Mouse (Mus musculus) heart, adult 2 months (tissue): ENCODE data around the gene Trp53i11. TPM values are rescaled to one million over a fixed set of nuclear protein-coding genes. Genes with fewer than 3 reads are reported as not detected.
A peak's percentile ranks its signal among the peaks of the same experiment; 100 is the strongest.

Experiments
- DNase-seq, 2 experiments: peaks; one replicate each; pipeline ENCODE4 v3.0.0; 2021
- H3K27ac ChIP-seq: fragments of 200-600 bp; 2 replicates; pipeline ENCODE4 v1.8.1; 2022
- H3K27me3 ChIP-seq: fragments of 200-500 bp; 2 replicates; pipeline ENCODE4 v1.6.1; 2012; ENCODE audit warnings: mild to moderate bottlenecking, low read length, inconsistent platforms, mixed read lengths; ENCODE audit not compliant: control insufficient read depth, insufficient read depth
- H3K36me3 ChIP-seq: fragments of 200-500 bp; 2 replicates; pipeline ENCODE4 v1.6.1; 2012; ENCODE audit warnings: low read length, inconsistent platforms; ENCODE audit not compliant: control insufficient read depth, insufficient read depth
- H3K4me1 ChIP-seq: fragments of 200-500 bp; 2 replicates; pipeline ENCODE4 v1.6.1; 2011; ENCODE audit warnings: low read length; ENCODE audit not compliant: control insufficient read depth, insufficient read depth
- H3K4me3 ChIP-seq: fragments of 200-600 bp; 2 replicates; pipeline ENCODE4 v1.8.1; 2022
- H3K79me2 ChIP-seq: fragments of 200-500 bp; replicated peaks from 2 replicates; pipeline ENCODE4 v1.6.1; 2012; ENCODE audit warnings: mild to moderate bottlenecking, inconsistent platforms, low read length, moderate library complexity, mixed read lengths; ENCODE audit not compliant: control insufficient read depth, insufficient read depth
- H3K9ac ChIP-seq: fragments of 200-500 bp; 2 replicates; pipeline ENCODE4 v1.6.1; 2012; ENCODE audit warnings: low read depth, mild to moderate bottlenecking, control low read depth, inconsistent platforms, low read length, mixed read lengths
- CTCF ChIP-seq: fragments of 200-600 bp; IDR thresholded peaks from 2 replicates; pipeline ENCODE4 v1.8.1; 2022; ENCODE audit warnings: antibody characterized with exemption, mild to moderate bottlenecking, moderate library complexity
- EP300 ChIP-seq: fragments of 200-500 bp; IDR thresholded peaks from 2 replicates; pipeline ENCODE4 v1.6.1; 2011; ENCODE audit warnings: low read depth, low read length, control low read depth; ENCODE audit not compliant: insufficient read depth
- POLR2A ChIP-seq: fragments of 200-500 bp; IDR thresholded peaks from 2 replicates; pipeline ENCODE4 v1.6.1; 2011; ENCODE audit warnings: mild to moderate bottlenecking, low read depth, low read length, control low read depth; ENCODE audit not compliant: insufficient read depth
- WGBS: fragments of 180-500 bp; shearing (Covaris S2); methylation state at CpG from one replicate; pipeline ENCODE4 v1.1.7; 2018; 5-methylcytosine and 5-hydroxymethylcytosine counted together
- intact Hi-C: fragments of 180-260 bp; cut with DNase I; formaldehyde crosslinking; loops from one replicate; pipeline ENCODE4 v1.15.1; 2025
- polyA plus RNA-seq: library from polyadenylated mRNA; depleted of rRNA; stranded (reverse); fragments of >200 nt; gene quantifications from 2 replicates; pipeline ENCODE4 v1.2.3, GENCODE M21; 2012
- total RNA-seq, 2 experiments: library from RNA; stranded (reverse); gene quantifications; 2 replicates each; pipeline ENCODE4 v1.2.3; 2021

The Trp53i11 gene
- total and polyA plus RNA-seq, 3 experiments: 25.2 to 34.4 (median 33.2) TPM

DNA sequence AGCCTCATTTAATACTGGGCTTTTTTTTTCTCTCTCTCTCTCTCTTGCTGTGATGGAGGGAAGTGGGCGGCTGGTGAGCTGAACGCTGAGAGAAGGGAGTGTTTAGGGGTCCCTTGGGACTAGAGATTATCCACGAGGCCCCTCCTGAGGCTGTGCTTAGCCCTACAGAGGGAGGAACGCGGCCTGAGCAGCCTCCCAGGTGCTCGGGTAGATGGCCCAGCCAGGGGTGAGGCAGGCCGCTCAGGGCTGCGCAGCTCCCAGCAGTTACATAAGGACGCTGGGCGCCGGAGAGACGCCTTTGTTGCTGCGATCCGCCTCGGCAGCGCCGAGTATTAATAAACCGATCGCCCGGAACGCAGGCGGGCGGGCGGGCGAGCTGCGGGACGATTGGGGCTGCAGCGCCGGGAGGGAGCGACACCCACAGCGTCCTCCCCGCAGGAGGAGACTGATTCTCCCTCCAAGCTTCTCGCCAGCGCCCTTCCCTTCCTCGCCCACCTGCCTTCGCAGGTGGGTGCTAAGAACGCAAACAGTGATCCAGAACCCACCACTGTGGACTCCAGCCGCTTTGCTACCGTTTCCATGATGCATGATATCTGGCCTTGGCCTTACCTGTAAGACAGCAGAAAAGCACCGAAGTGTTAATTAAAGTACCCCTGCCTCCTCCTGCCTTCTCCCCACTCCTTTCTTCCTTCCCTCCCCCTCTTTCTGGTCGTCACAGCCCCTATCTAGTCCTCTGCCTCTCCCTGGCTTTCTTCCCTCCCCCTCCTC is 7.1 kb upstream of the Trp53i11 start:
- no peaks in the 10 kb centered on the region for H3K79me2 ChIP-seq
- peaks cover 1% of the 10 kb centered on the region; the same call in 1 of the 2 replicates for H3K4me1 ChIP-seq
- intact Hi-C loops: no loop called here
- H3K4me3 ChIP-seq: peak overlapping the region; percentile 42
- H3K27me3 ChIP-seq: no peaks in the 10 kb centered on the region
- TF ChIP-seq POLR2A (no peak), EP300 (no peak), CTCF (no peak)
- DNase-seq: peak; percentile 60
- H3K27ac ChIP-seq: peak overlapping the region; percentile 22
- H3K9ac ChIP-seq: peak overlapping the region; percentile 46
- H3K36me3 ChIP-seq: no peaks in the 10 kb centered on the region
- 11% methylated on average over 41 of the region's 41 CpGs for WGBS

DNA sequence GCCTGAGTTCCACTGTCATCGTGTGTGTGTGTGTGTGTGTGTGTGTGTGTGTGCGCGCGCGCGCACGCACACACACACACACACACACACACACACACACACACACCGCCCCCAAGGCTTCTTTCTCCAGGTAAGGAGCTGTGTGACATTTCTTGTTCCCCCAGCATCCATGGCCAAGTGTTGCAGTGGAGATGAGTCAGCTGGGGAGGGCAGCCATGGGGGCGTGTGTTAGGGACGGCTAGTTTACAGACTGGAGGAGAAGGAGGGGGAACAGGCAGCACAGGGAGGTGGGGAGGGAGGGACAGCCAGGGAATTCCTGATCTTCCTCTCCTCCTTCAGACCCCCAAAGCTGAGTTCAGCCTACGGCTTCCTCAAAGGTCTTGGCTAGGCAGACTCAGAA is 4.5 kb upstream of the Trp53i11 start:
- TF ChIP-seq EP300: no peak
- no peak for TF ChIP-seq POLR2A
- no peak for TF ChIP-seq CTCF
- Histone ChIP-seq H3K27me3 (no peaks in the 10 kb centered on the region), H3K27ac (no peak overlapping the region), H3K9ac (no peak overlapping the region), H3K4me3 (no peak overlapping the region), H3K36me3 (no peaks in the 10 kb centered on the region), H3K4me1 (no peaks in the 10 kb centered on the region), H3K79me2 (no peaks in the 10 kb centered on the region)
- DNase-seq: no peak
- WGBS: 74% methylated on average over 11 of the region's 11 CpGs
- intact Hi-C loops: no loop called here

DNA sequence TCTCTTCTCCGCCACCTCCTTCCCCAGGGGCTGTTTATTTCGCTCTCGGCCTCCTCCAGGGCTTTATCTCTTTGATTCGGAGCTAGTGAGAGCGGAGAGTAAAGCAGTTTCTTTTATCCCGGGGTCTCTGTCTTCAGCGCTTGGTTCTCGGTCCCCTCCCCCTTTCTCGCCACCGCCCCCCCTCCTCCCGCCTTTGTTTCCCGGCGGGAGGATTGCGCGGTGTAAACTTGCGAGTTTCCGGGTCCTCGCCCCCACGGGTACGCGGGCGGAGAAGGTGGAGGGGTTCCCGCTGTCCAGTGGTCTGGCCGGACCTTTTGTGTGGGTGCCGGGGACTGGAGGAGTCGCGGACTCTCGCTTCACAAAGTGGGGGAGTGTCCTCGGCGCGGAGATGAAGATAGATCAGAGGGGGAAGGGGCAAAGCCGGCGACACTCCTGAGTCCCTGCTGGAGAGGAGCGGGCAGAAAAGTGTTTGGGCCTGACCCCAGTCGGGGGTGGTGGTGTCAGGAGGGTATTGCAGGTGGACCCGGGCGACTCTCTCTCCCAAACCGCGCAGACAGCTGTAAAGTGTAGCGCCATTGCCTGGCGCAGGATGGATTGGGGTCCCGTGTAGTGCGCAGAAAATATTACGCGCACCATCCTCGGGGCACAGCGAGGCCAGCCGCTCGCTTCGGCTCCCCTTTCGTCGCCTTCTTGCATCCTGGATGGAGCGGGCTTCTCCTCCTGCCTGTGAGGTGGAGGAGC is 842 bp downstream of the Trp53i11 start:
- peaks cover 3% of the 10 kb centered on the region for H3K79me2 ChIP-seq
- TF ChIP-seq EP300 (no peak), CTCF (no peak), POLR2A (no peak)
- peak overlapping the region; percentile 87 for H3K9ac ChIP-seq
- intact Hi-C loops: loop anchor here (1.0 to 2.0 kb wide), 4 partner anchors 25 to 283 kb away; no protein-coding TSS in a partner anchor
- DNase-seq: peak; percentile 44 to 72
- peak overlapping the region; percentile 78 for H3K4me3 ChIP-seq
- H3K36me3 ChIP-seq: no peaks in the 10 kb centered on the region
- peak overlapping the region; percentile 89 for H3K27ac ChIP-seq
- H3K27me3 ChIP-seq: no peaks in the 10 kb centered on the region
- WGBS: under 1% methylated on average over 53 of the region's 53 CpGs
- H3K4me1 ChIP-seq: peaks cover 7% of the 10 kb centered on the region

DNA sequence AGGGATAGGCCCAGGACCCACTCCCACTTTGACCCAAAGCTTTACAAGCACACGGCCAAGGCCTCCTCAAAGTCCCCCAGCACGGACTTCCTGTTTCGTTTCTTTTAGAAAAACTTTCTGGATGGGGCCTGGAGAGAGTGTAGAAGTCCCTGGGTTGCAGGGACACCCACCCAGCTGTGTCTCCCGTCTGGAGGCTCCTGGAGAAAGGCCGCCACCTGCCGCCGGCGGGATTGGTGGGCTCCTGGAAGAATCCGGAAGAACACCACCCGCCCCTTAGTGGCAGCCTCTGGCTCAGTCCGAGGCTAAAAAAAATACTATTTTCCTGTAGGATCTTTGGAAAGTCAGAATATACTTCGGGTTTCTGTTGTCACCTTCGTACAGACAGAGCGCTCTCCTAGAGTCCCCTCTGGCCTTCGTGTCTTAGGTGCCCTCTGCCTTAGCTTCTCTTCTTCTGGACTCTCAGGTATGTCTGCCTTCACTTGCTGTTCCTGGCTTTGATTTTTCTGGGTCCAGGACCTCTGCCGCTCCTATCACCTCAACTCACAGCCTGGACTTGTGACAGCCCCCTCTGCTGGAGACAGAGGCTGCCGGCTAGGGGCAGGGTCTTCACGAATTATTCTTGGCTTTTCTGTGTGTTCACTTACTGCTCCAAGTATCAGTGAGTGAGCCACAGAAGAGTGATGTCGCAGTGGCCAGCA is 1.6 kb downstream of the Trp53i11 start:
- TF ChIP-seq EP300 (no peak), CTCF (peak; percentile 73), POLR2A (no peak)
- peak overlapping the region; percentile 78 for H3K4me3 ChIP-seq

DNA sequence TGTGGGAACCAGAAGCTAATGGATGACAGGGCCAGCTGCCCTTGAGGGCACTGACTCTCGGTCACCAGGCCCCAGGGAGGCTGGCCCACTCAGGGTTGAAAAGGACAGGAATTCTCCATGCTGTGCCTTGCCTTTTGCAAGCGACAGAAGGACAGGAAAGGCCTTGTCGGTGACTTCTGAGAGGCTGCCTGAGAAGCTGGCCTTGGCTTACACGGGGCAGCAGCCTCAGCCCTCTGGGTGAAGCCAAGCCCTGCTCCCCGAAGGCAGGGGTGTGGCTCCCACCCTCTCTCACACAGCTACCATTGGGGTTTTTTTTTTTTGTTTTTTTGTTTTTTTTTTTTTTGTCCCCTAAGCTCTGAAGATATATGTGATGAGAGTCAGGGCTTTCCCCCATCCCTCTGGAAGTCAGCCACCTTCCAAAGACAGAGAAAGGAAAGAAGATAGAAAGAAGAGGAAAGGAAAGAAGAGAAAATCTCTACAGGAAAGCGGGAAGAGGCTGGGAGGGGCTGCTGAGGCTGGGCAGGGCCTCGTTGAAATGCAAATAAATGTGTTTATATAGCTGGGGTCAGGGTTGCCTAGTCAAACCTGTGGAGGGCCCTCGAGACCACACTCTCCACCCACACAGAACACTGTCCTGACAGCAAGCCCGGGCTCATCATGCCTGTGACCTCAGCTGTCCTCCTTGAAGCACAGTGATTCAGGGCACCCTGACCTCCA is 3.6 kb downstream of the Trp53i11 start:
- no peaks in the 10 kb centered on the region for H3K27me3 ChIP-seq
- TF ChIP-seq CTCF: no peak
- no peak for TF ChIP-seq EP300
- no peak for TF ChIP-seq POLR2A
- intact Hi-C loops: loop anchor here (10.0 kb wide), 1 partner anchor 206 kb away; no protein-coding TSS in a partner anchor
- peaks cover 13% of the 10 kb centered on the region for H3K4me1 ChIP-seq
- H3K4me3 ChIP-seq: no peak overlapping the region
- DNase-seq: peak; percentile 20 to 34
- 44% methylated on average over 9 of the region's 9 CpGs for WGBS
- no peaks in the 10 kb centered on the region for H3K36me3 ChIP-seq
- no peak overlapping the region for H3K9ac ChIP-seq
- peaks cover 4% of the 10 kb centered on the region for H3K79me2 ChIP-seq
- no peak overlapping the region for H3K27ac ChIP-seq

More for the DNA sequence above, 1.6 kb downstream of the Trp53i11 start:
- Histone ChIP-seq H3K79me2 (peaks cover 4% of the 10 kb centered on the region), H3K9ac (peak overlapping the region; percentile 87), H3K4me1 (peaks cover 8% of the 10 kb centered on the region), H3K27ac (peak overlapping the region; percentile 89), H3K27me3 (no peaks in the 10 kb centered on the region), H3K36me3 (no peaks in the 10 kb centered on the region)
- WGBS: 10% methylated on average over 19 of the region's 19 CpGs
- intact Hi-C loops: loop anchor here (1.0 to 2.0 kb wide), 4 partner anchors 26 to 284 kb away; no protein-coding TSS in a partner anchor
- peak; percentile 18 to 72 for DNase-seq
